Mouse (Mus musculus) kidney, postnatal 0 days (tissue): ENCODE results near the gene Ptprg. TPM values are rescaled to one million over a fixed set of nuclear protein-coding genes. Genes with fewer than 3 reads are reported as not detected.

Experiments
- ATAC-seq: fragments of 200-750 bp; cut with Nextera tagmentation; replicated peaks from 2 replicates; pipeline ENCODE4 v1.8.0; 2017; ENCODE audit warnings: low read depth, moderate number of reproducible peaks, moderate TSS enrichment, moderate library complexity; ENCODE audit not compliant: low FRiP score
- DNase-seq: peaks from one replicate; pipeline ENCODE4 v3.0.0-alpha.2; 2016; ENCODE audit warnings: low spot score
- H3K27ac ChIP-seq: fragments of 300-500 bp; sonication (generic); 2 replicates; pipeline ENCODE4 v1.5.1; 2014; ENCODE audit warnings: mild to moderate bottlenecking
- H3K27me3 ChIP-seq: fragments of 300-500 bp; sonication (generic); 2 replicates; pipeline ENCODE4 v1.6.1; 2014; ENCODE audit warnings: low read length, mixed read lengths; ENCODE audit not compliant: insufficient read depth
- H3K36me3 ChIP-seq: fragments of 300-500 bp; sonication (generic); 2 replicates; pipeline ENCODE4 v1.6.1; 2014; ENCODE audit warnings: low read length, mixed read lengths; ENCODE audit not compliant: insufficient read depth
- H3K4me1 ChIP-seq: fragments of 300-500 bp; sonication (generic); replicated peaks from 2 replicates; pipeline ENCODE4 v1.6.1; 2014; ENCODE audit warnings: antibody characterized with exemption, low read length, mixed read lengths; ENCODE audit not compliant: insufficient read depth
- H3K4me2 ChIP-seq: fragments of 300-500 bp; sonication (generic); 2 replicates; pipeline ENCODE4 v1.6.1; 2014; ENCODE audit warnings: mild to moderate bottlenecking, low read length, moderate library complexity, mixed read lengths
- H3K4me3 ChIP-seq: fragments of 300-500 bp; sonication (generic); replicated peaks from 2 replicates; pipeline ENCODE4 v1.5.1; 2014; ENCODE audit warnings: low read depth, low read length
- H3K9ac ChIP-seq: fragments of 300-500 bp; sonication (generic); 2 replicates; pipeline ENCODE4 v1.6.1; 2014; ENCODE audit warnings: low read depth, low read length
- H3K9me3 ChIP-seq: fragments of 300-500 bp; sonication (generic); replicated peaks from 2 replicates; pipeline ENCODE4 v1.6.1; 2016; ENCODE audit warnings: low read length, inconsistent platforms, mixed read lengths
- CTCF ChIP-seq: IDR thresholded peaks from 2 replicates; pipeline ENCODE4 v1.5.1; 2016; ENCODE audit warnings: antibody characterized with exemption, low read depth, mild to moderate bottlenecking, moderate library complexity
- WGBS: fragments of 180-500 bp; shearing (Covaris S2); extraction: QIAGEN DNeasy Blood & Tissue Kit; methylation state at CpG from one replicate; pipeline ENCODE4 v1.1.7; 2014; 5-methylcytosine and 5-hydroxymethylcytosine counted together
- polyA plus RNA-seq: library from polyadenylated mRNA; unstranded; fragments of >200 nt; fragmentation: Nextera tagmentation; extraction: Ambion mirVana; gene quantifications from 2 replicates; pipeline ENCODE4 v1.2.1, GENCODE M21; 2015

The Ptprg gene
- polyA plus RNA-seq, 1 experiment from 2014 or later: 23.5 TPM

GRCm38 (mm10) chr14:11682441-11682840, 129.1 kb downstream of the Ptprg start:
- H3K4me2 ChIP-seq: no peak overlapping the region
- no peak overlapping the region for H3K27ac ChIP-seq
- TF ChIP-seq CTCF: no peak
- peaks cover 23% of the 10 kb centered on the region for H3K4me1 ChIP-seq
- ATAC-seq (no peak; the same call in 1 of the 2 replicates), DNase-seq (peak; percentile 65)
- H3K27me3 ChIP-seq: no peaks in the 10 kb centered on the region
- no peaks in the 10 kb centered on the region for H3K9me3 ChIP-seq
- H3K9ac ChIP-seq: no peak overlapping the region
- 30% methylated on average over 3 of the region's 3 CpGs for WGBS
- no peak overlapping the region for H3K4me3 ChIP-seq
- no peaks in the 10 kb centered on the region for H3K36me3 ChIP-seq

DNA sequence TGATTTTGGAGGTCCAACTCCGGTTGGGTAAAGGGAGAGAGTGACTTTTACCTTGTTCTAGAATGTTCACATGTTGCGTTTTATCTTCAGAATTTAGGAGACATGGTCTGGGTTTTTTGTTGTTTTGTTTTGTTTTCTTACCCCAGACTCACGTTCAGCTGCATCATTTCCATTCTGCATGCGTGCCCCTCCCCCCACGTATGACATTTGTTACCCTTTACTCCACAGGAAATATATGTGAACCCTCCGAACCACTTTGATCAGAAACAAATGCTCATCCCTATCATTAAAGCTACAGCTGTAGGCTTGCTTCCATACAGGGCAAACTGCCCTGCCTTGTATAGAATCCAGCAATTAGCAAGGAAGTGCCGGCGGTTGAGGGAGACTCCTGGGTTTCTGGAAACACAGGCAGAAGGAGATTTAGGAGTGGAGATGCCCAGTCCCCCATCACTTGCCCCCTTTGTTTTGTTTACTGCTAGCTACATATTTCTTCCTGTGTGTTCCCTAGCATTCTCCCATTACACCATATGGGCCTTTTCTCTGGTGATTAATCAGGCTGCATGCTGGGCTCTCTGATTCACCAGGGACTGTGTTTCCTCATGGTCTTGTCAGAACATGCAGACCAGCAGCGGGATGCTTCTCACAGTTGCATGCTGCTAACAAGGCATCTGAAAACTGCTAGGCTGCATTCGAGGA, 130.2 kb downstream of the Ptprg start:
- H3K27ac ChIP-seq: peak overlapping the region; percentile 75

DNA sequence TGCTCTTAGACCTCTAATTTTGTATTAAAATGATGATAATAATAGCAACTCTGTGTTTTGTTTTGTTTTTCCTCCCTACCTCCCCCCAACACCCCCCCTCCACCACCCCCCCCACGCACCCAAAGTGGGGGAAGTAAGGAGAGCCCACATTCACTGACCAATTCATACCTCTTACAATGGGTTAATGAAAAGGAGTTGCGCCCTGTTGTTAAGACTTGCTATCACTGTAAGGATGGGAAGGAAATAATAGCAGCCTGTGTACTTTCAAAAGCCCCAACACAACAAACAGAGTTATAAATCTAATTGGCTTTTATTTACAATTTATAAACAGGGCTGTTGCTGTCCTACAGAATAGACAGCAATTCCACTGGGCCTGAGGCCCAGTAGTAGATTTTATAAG, 130.8 kb downstream of the Ptprg start:
- 46% methylated on average over 2 of the region's 2 CpGs for WGBS
- peak overlapping the region; percentile 75 for H3K27ac ChIP-seq
- H3K27me3 ChIP-seq: no peaks in the 10 kb centered on the region
- H3K9ac ChIP-seq: no peak overlapping the region
- no peaks in the 10 kb centered on the region for H3K9me3 ChIP-seq
- no peak overlapping the region for H3K4me3 ChIP-seq
- DNase-seq (peak; percentile 79), ATAC-seq (no peak)
- peaks cover 23% of the 10 kb centered on the region for H3K4me1 ChIP-seq
- TF ChIP-seq CTCF: no peak
- no peak overlapping the region for H3K4me2 ChIP-seq
- no peaks in the 10 kb centered on the region for H3K36me3 ChIP-seq

More for the DNA sequence above, 130.2 kb downstream of the Ptprg start:
- Histone ChIP-seq H3K4me2 (no peak overlapping the region), H3K4me1 (peaks cover 23% of the 10 kb centered on the region), H3K9me3 (no peaks in the 10 kb centered on the region), H3K4me3 (no peak overlapping the region), H3K9ac (no peak overlapping the region), H3K27me3 (no peaks in the 10 kb centered on the region), H3K36me3 (no peaks in the 10 kb centered on the region)
- DNase-seq (peak; percentile 70), ATAC-seq (peak; percentile 29; the same call in 1 of the 2 replicates)
- 36% methylated on average over 10 of the region's 10 CpGs for WGBS
- TF ChIP-seq CTCF: no peak

DNA sequence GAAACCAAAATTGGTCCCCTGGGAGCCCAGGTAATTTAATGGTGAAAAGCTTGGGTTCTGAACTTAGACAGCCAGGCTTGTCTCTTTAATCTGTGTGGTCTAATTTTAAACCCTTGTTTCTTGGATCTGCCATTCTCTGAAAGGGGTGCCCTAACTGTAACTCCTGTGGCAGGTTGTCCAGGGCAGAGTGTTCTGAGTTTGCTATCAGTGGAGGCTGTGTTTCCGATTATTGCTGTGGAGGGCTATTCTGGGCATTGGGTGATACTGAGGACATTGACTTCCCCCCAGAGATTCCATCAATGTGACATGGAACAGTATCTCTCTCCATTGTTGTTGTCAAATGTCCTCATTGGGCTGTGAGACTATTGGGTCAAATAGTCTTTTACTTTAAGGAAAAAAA, 134.2 kb downstream of the Ptprg start:
- Histone ChIP-seq H3K27ac (no peak overlapping the region), H3K36me3 (no peaks in the 10 kb centered on the region), H3K9me3 (no peaks in the 10 kb centered on the region), H3K4me1 (peaks cover 12% of the 10 kb centered on the region), H3K4me3 (no peak overlapping the region), H3K27me3 (no peaks in the 10 kb centered on the region), H3K9ac (no peak overlapping the region), H3K4me2 (no peak overlapping the region)
- ATAC-seq (no peak), DNase-seq (no peak)
- WGBS: 88% methylated on average over 1 of the region's 1 CpGs
- TF ChIP-seq CTCF: no peak

GRCm38 (mm10) chr14:11688142-11688541, 134.8 kb downstream of the Ptprg start:
- TF ChIP-seq CTCF: no peak
- 76% methylated on average over 6 of the region's 6 CpGs for WGBS
- no peaks in the 10 kb centered on the region for H3K9me3 ChIP-seq
- no peaks in the 10 kb centered on the region for H3K36me3 ChIP-seq
- DNase-seq (no peak), ATAC-seq (no peak)
- no peak overlapping the region for H3K9ac ChIP-seq
- H3K27ac ChIP-seq: no peak overlapping the region
- H3K4me3 ChIP-seq: no peak overlapping the region
- H3K27me3 ChIP-seq: no peaks in the 10 kb centered on the region
- peaks cover 6% of the 10 kb centered on the region for H3K4me1 ChIP-seq
- H3K4me2 ChIP-seq: no peak overlapping the region

GRCm38 (mm10) chr14:11690066-11690465, 136.7 kb downstream of the Ptprg start:
- ATAC-seq: no peak
- 0 out of 2 replicates have a peak, but pooled peaks cover 3% of the 10 kb centered on the region for H3K4me1 ChIP-seq
- no peak for DNase-seq
- H3K9me3 ChIP-seq: no peaks in the 10 kb centered on the region
- no peak overlapping the region for H3K27ac ChIP-seq
- H3K4me2 ChIP-seq: no peak overlapping the region
- no peaks in the 10 kb centered on the region for H3K36me3 ChIP-seq
- 88% methylated on average over 1 of the region's 1 CpGs for WGBS
- TF ChIP-seq CTCF: no peak
- no peaks in the 10 kb centered on the region for H3K27me3 ChIP-seq
- H3K9ac ChIP-seq: no peak overlapping the region
- no peak overlapping the region for H3K4me3 ChIP-seq
